Mouse (Mus musculus) forebrain, embryonic 11.5 days (tissue): ENCODE results near the gene Kcnj4. TPM values are rescaled to one million over a fixed set of nuclear protein-coding genes. Genes with fewer than 3 reads are reported as not detected.
A peak's percentile ranks its signal among the peaks of the same experiment; 100 is the strongest.
"Not testable (repeated sequence)": the region's sequence is repeated elsewhere in the genome, so short reads cannot be mapped to it uniquely, and the experiment has no call there.

Experiments
- ATAC-seq: fragments of 200-750 bp; cut with Nextera tagmentation; replicated peaks from 2 replicates; pipeline ENCODE4 v1.8.0; 2017; ENCODE audit warnings: moderate TSS enrichment; ENCODE audit not compliant: low FRiP score
- DNase-seq: peaks from one replicate; pipeline ENCODE4 v3.0.0-alpha.2; 2017; ENCODE audit warnings: low spot score
- H3K27ac ChIP-seq: fragments of 300-500 bp; sonication (generic); 2 replicates; pipeline ENCODE4 v1.5.1; 2014; ENCODE audit warnings: low read depth, low read length
- H3K27me3 ChIP-seq: fragments of 300-500 bp; sonication (generic); 2 replicates; pipeline ENCODE4 v1.6.1; 2014; ENCODE audit warnings: mild to moderate bottlenecking, low read length, mixed read lengths; ENCODE audit not compliant: control insufficient read depth, insufficient read depth
- H3K36me3 ChIP-seq: fragments of 300-500 bp; sonication (generic); 2 replicates; pipeline ENCODE4 v1.6.1; 2014; ENCODE audit warnings: mild to moderate bottlenecking, low read length, moderate library complexity, mixed read lengths; ENCODE audit not compliant: control insufficient read depth, insufficient read depth
- H3K4me1 ChIP-seq: fragments of 300-500 bp; sonication (generic); replicated peaks from 2 replicates; pipeline ENCODE4 v1.6.1; 2014; ENCODE audit warnings: low read length, mixed read lengths; ENCODE audit not compliant: control insufficient read depth, insufficient read depth
- H3K4me2 ChIP-seq: fragments of 300-500 bp; sonication (generic); 2 replicates; pipeline ENCODE4 v1.6.1; 2014; ENCODE audit warnings: low read depth, mild to moderate bottlenecking, low read length, moderate library complexity, mixed read lengths; ENCODE audit not compliant: severe bottlenecking
- H3K4me3 ChIP-seq: fragments of 300-500 bp; sonication (generic); 2 replicates; pipeline ENCODE4 v1.5.1; 2014; ENCODE audit warnings: low read depth, low read length
- H3K9ac ChIP-seq: fragments of 300-500 bp; sonication (generic); 2 replicates; pipeline ENCODE4 v1.6.1; 2014; ENCODE audit warnings: low read length
- H3K9me3 ChIP-seq: fragments of 300-500 bp; sonication (generic); 2 replicates; pipeline ENCODE4 v1.6.1; 2016; ENCODE audit warnings: low read length, mixed read lengths; ENCODE audit not compliant: control insufficient read depth
- WGBS: fragments of 180-500 bp; shearing (Covaris S2); extraction: QIAGEN DNeasy Blood & Tissue Kit; methylation state at CpG from one replicate; pipeline ENCODE4 v1.1.7; 2014; 5-methylcytosine and 5-hydroxymethylcytosine counted together
- polyA plus RNA-seq: library from polyadenylated mRNA; unstranded; fragments of >200 nt; fragmentation: Nextera tagmentation; extraction: Ambion mirVana; gene quantifications from 2 replicates; pipeline ENCODE4 v1.2.1, GENCODE M21; 2014

Gene Kcnj4
- polyA plus RNA-seq, 1 experiment from 2014 or later = not detected

GRCm38 (mm10) chr15:79473638-79474355, 31.2 kb downstream of the Kcnj4 start:
- Histone ChIP-seq H3K4me2 (no peak overlapping the region), H3K36me3 (no peaks in the 10 kb centered on the region), H3K27me3 (no peaks in the 10 kb centered on the region), H3K9me3 (no peaks in the 10 kb centered on the region), H3K4me3 (no peak overlapping the region), H3K4me1 (0 out of 2 replicates have a peak, but pooled peaks cover 2% of the 10 kb centered on the region), H3K9ac (no peak overlapping the region), H3K27ac (no peak overlapping the region)
- WGBS = 55% methylated on average over 12 of the region's 12 CpGs
- DNase-seq = no peak
- ATAC-seq = no peak

- Histone ChIP-seq H3K9ac (no peak overlapping the region), H3K4me1 (0 out of 2 replicates have a peak, but pooled peaks cover 2% of the 10 kb centered on the region), H3K36me3 (no peaks in the 10 kb centered on the region), H3K4me3 (no peak overlapping the region), H3K27me3 (no peaks in the 10 kb centered on the region), H3K9me3 (no peaks in the 10 kb centered on the region), H3K4me2 (no peak overlapping the region), H3K27ac (no peak overlapping the region)
- DNase-seq (no peak), ATAC-seq (no peak)
- 89% methylated on average over 5 of the region's 5 CpGs for WGBS
These were observed 32.0 kb downstream of the Kcnj4 start for GRCm38 (mm10) chr15:79473042-79473441.

GRCm38 (mm10) chr15:79471095-79471494, 33.9 kb downstream of the Kcnj4 start:
- DNase-seq (no peak), ATAC-seq (no peak)
- H3K9ac ChIP-seq = no peak overlapping the region
- no peaks in the 10 kb centered on the region for H3K27me3 ChIP-seq
- H3K9me3 ChIP-seq = no peaks in the 10 kb centered on the region
- no peaks in the 10 kb centered on the region for H3K36me3 ChIP-seq
- no peak overlapping the region for H3K4me3 ChIP-seq
- peak overlapping the region; percentile 31; the same call in 1 of the 2 replicates for H3K4me2 ChIP-seq
- H3K27ac ChIP-seq = no peak overlapping the region
- 52% methylated on average over 10 of the region's 10 CpGs for WGBS
- H3K4me1 ChIP-seq = peaks cover 2% of the 10 kb centered on the region; the same call in 1 of the 2 replicates

- Histone ChIP-seq H3K4me3 (peak overlapping the region; percentile 14; the same call in 1 of the 2 replicates), H3K4me1 (peaks cover 2% of the 10 kb centered on the region; the same call in 1 of the 2 replicates), H3K9ac (no peak overlapping the region; the same call in 1 of the 2 replicates), H3K27ac (no peak overlapping the region), H3K36me3 (no peaks in the 10 kb centered on the region), H3K4me2 (peak overlapping the region; percentile 31; the same call in 1 of the 2 replicates), H3K27me3 (no peaks in the 10 kb centered on the region), H3K9me3 (no peaks in the 10 kb centered on the region)
- 28% methylated on average over 17 of the region's 17 CpGs for WGBS
- DNase-seq (no peak), ATAC-seq (no peak)
These were observed 34.5 kb downstream of the Kcnj4 start for GRCm38 (mm10) chr15:79470583-79470982.

GRCm38 (mm10) chr15:79469577-79469976, 35.5 kb downstream of the Kcnj4 start:
- Histone ChIP-seq H3K9ac (no peak overlapping the region), H3K36me3 (no peaks in the 10 kb centered on the region), H3K27me3 (no peaks in the 10 kb centered on the region), H3K4me1 (peaks cover 2% of the 10 kb centered on the region; the same call in 1 of the 2 replicates), H3K9me3 (no peaks in the 10 kb centered on the region), H3K4me2 (no peak overlapping the region), H3K27ac (no peak overlapping the region), H3K4me3 (no peak overlapping the region)
- no peak for DNase-seq
- WGBS = 72% methylated on average over 5 of the region's 5 CpGs
- no peak for ATAC-seq

GRCm38 (mm10) chr15:79466601-79467286, 38.3 kb downstream of the Kcnj4 start:
- H3K27me3 ChIP-seq = no peaks in the 10 kb centered on the region
- H3K9me3 ChIP-seq = no peaks in the 10 kb centered on the region
- WGBS = 6% methylated on average over 18 of the region's 18 CpGs
- H3K9ac ChIP-seq = peak overlapping the region; percentile 20; the same call in 1 of the 2 replicates
- no peak overlapping the region for H3K27ac ChIP-seq
- no peak overlapping the region for H3K4me2 ChIP-seq
- ATAC-seq = peak; percentile 86
- no peak overlapping the region for H3K4me3 ChIP-seq
- DNase-seq = peak; percentile 92
- peaks cover 2% of the 10 kb centered on the region; the same call in 1 of the 2 replicates for H3K4me1 ChIP-seq
- H3K36me3 ChIP-seq = no peaks in the 10 kb centered on the region

GRCm38 (mm10) chr15:79456546-79456945, 48.5 kb downstream of the Kcnj4 start:
- Histone ChIP-seq H3K27ac (no peak overlapping the region), H3K27me3 (peaks cover 6% of the 10 kb centered on the region), H3K9me3 (no peaks in the 10 kb centered on the region), H3K36me3 (no peaks in the 10 kb centered on the region), H3K4me1 (peaks cover 3% of the 10 kb centered on the region; the same call in 1 of the 2 replicates), H3K9ac (no peak overlapping the region), H3K4me2 (no peak overlapping the region), H3K4me3 (no peak overlapping the region)
- DNase-seq (no peak), ATAC-seq (no peak)
- WGBS = 71% methylated on average over 6 of the region's 6 CpGs

GRCm38 (mm10) chr15:79456104-79456503, 48.9 kb downstream of the Kcnj4 start:
- not testable (repeated sequence) for H3K9ac ChIP-seq, H3K36me3 ChIP-seq, H3K4me2 ChIP-seq, H3K27me3 ChIP-seq, H3K27ac ChIP-seq, DNase-seq, H3K9me3 ChIP-seq, H3K4me1 ChIP-seq, ATAC-seq, H3K4me3 ChIP-seq
- 46% methylated on average over 6 of the region's 6 CpGs for WGBS
